Mouse (Mus musculus): ENCODE measurements at regions not wholly inside any gene's neighbourhood (a gene's known extent, or its start where the extent isn't known, plus 50 kb on each side); places are given as distances from the start of the nearest gene placed in this dataset.

- no peak for DNase-seq
Observed at GRCm38 (mm10) chr6:117427351-117428142, 259.2 kb downstream of the Cxcl12 start.

GRCm38 (mm10) chr6:117428441-117428840 lies 260.1 kb downstream of the Cxcl12 start:
- no peak for DNase-seq

DNA sequence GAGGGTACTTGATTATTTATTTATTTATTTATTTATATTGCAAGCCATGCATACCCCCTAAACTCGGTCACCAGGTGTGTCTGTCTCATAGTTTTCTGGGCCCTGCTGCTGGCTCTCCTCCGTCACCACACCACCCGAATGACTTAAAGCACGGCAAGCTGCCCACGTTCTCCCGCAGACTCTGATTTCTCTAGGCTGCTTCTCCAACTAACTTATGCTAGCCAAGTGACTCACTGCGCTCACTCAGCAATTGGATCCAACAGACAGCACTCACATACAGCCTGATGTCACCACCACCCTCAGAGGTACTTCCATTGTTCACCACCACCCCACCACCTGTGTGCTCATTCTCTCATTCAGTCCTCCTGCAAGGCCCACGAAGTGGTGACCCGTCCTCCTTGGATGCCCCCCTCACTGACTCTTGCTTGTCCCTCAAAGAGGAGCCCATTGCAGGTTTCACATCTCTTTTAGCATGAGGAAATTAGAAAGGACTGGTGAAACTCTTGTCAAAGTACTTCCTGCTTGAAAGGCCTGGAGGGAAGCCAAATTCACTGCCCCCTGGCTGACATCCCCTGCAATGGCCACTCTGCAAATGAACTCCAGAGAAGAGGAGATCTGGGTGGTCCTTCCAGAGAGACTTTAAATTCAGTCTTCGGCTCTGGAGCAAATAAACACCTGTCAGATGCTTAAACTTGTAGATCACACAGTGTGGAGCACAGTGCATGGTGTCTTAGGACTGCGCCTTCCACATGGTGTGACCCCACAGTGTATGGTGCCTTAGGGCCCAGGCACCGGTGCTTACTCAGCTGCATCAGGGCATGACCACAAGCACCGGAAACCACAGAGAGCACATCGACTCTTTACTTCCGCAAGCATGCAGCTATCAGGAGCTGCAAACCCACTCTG lies 262.8 kb downstream of the Cxcl12 start:
- DNase-seq = peak in 1 of 2 experiments; percentile 46

GRCm38 (mm10) chr6:117436851-117437250 lies 268.5 kb downstream of the Cxcl12 start:
- no peak for DNase-seq

DNA sequence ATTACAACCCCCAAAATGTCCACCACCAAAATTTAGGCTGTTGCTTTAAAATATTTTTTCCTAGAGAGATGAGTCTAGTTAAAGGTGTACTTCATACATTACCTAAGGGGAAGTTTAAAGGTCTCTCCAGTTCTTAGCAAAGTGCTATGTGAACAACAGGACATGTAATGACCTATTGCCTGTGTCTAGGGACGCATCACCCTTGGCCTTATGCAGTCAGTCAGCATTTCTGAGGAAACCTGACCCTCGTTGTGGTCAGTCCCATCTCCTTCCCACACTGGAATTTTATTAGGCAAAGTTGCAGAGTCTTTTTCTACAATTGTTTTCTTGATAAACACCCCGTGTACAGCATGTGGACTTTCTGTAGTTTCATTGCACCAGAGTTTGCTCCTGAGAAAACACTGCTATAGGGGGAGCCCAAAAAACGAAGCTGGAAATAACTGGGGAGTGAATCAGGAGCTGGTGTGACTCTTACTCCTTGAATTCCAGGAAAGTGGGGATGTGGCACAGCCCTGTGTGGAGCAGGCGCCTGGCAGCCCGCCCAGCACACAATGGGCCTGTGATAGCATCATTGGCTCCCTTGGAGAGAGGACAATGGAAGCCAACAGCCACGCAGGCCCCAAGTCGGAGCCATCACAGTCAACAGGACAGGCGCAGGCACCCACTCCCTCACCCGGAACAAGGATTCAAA lies 269.2 kb downstream of the Cxcl12 start:
- peak in 1 of 2 experiments; percentile 26 for DNase-seq

DNA sequence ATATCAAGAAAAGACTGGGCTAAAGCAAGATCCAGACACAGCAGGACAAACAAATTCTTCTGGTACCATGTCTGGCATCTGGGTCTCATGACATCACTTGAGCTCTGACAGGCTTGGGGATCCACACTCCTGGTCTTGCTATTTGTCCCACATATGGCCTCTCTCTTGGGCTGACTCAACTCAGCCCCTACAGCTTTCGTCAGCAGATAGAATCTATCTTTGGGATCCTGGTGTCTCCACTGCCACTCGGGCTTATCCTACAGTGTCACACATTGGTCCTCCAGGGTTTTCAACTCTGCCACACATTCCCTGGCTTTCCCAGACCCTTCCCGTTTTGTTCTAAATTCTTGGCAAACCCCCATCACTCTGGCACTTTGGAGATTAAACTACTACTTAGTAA lies 280.3 kb downstream of the Cxcl12 start:
- DNase-seq = no peak

- DNase-seq = no peak
Observed at GRCm38 (mm10) chr6:117451001-117451400, 282.7 kb downstream of the Cxcl12 start.

DNA sequence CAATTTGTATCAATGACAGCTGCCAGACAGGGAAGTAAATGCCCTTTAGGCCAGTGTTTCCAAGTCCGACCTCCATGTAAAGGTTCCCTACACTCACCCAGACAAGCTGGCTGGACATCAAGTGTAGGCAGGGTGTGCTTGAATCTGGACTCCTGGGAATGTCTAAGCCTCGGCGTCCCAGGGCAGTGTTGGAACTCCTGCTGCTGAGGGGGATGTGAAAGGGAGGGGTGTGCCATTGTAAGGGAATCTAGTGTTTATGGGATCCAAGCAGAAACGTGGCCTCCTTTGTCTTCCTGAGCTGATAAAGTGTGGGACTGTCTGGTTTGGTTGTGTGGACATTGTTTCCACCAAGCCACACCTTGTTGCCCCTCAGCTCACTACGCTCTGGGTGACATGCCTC lies 291.9 kb downstream of the Cxcl12 start:
- DNase-seq = no peak

DNA sequence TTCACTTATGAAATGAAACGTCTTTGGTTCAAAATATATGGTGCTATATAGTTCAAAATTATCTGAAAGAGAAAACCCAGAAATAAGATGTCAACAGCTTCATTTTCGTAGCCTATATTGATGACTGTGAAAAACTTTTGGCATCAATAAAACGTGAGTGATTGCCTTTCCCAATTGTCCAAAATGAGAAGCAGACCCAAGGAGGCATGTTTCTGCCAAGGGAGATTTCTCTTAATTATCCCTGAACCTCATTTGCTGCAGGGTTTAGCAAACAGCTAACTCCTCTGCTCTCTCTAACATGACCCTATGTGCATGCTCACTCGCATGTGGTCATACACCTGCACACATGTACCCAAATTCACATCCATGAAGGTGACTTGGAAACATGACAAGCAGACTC lies 296.8 kb downstream of the Cxcl12 start:
- no peak for DNase-seq

DNA sequence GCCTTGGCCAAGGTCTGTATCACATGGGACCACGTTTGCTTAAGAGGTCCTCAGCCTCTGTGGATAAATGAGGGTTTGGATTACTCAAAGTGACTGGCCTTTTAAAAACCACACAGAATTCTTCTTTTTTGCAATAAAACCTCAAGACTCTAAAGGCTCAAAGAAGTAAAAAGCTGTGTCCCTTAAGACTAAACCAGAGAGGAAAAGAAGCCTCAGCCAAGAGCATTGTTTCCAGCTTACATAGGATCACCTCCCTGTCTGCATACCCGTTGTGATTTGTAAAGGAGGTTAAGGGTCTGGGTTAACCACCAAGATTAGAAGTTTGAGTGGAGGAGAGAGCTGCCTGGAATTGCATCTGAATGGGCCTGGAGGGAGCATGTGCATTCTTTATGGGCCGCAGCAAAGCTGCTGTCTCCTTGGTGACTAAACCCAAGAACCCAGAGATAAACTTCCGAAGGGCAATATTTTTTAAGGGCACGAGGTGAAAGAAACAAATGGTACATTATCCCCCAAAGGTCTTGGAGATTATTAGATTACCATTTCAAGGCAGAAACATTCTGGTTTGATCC lies 297.4 kb downstream of the Cxcl12 start:
- no peak for DNase-seq

- DNase-seq = no peak
Observed at GRCm38 (mm10) chr6:117479376-117479775, 311.0 kb downstream of the Cxcl12 start.

DNA sequence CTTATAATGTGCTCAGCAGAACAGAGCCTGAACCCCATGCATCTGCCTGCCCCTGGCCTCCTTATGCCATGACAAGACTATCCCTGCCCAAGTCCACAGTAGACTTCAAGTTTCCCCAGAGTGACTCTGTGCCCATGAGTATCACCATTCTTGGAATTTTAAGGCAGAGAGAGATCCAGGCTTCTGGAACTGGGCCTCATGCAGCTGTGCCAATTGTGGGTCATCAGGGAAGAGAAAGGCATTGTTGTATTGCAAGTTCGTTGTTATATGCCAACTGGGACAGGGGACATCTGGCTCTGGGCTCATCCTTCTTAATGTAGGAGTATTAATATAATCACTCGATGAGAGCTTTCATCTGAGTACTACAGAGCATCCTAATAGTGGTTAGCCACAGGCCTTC lies 312.1 kb downstream of the Cxcl12 start:
- DNase-seq = no peak

DNA sequence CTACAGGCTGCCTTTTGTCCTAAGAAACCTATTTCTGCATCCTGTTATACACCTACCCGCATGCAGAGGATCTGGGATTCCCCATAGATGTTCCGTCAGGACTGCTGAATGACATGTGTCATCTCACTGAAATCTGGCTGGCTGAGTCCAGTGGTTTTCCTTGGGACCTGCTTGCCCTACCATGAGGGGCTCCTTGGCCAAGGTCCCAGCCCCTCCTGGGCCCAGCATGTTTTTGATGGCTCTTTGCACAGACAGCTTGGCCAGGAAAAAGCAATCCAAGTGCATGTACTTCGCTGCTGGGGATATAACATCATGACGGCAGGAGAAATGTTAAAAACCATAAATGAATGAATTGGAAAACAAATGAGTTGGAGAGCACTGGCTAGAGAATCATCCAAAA lies 320.8 kb downstream of the Cxcl12 start:
- peak; percentile 20 to 39 for DNase-seq

- DNase-seq = no peak
Observed at GRCm38 (mm10) chr6:117489761-117490396, 321.5 kb downstream of the Cxcl12 start.

DNA sequence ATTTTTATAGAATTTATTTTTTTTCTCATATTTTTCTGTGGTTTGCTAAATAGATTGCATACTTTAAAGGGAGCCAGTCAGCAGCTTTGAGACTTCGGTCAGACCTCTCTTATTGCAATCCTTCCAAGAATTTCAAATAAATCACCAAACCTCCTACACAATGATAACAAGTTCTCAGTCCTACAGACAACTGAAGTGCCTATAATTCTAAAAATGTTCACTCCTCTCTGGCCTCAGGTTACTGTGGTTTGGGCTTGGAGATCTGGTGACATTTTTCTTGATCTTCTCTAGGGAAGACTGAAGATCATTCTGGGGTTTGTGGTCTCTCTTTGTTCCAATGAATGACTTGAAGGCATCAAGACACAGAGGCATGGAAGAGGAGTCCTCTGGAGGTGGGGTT lies 326.6 kb downstream of the Cxcl12 start:
- no peak for DNase-seq

GRCm38 (mm10) chr6:117497337-117497736 lies 329.0 kb downstream of the Cxcl12 start:
- no peak for DNase-seq

DNA sequence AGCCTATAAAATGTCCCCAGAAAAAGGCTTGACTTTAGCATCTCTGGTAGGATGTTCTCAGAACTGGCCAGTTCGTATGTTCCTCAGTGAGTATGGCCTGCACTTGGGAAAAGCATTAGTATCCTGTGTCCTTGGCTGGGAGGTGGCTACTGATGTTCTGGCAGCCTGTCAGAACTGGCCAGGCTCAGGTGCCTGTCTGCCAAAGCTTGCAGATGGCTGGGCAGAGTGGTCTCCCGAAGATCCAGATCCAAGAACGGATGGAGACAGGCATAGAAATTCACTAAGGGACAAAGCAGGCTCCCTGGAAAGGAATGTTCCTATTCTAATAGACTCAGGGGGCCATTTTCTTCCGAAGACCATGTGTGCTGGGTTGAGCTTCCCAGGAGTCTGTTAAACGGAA lies 329.6 kb downstream of the Cxcl12 start:
- DNase-seq = peak; percentile 74 to 80

- no peak for DNase-seq
Observed at GRCm38 (mm10) chr6:117502346-117502745, 334.0 kb downstream of the Cxcl12 start.

GRCm38 (mm10) chr6:117504771-117505170 lies 336.2 kb upstream of the Zfp637 start:
- no peak for DNase-seq

DNA sequence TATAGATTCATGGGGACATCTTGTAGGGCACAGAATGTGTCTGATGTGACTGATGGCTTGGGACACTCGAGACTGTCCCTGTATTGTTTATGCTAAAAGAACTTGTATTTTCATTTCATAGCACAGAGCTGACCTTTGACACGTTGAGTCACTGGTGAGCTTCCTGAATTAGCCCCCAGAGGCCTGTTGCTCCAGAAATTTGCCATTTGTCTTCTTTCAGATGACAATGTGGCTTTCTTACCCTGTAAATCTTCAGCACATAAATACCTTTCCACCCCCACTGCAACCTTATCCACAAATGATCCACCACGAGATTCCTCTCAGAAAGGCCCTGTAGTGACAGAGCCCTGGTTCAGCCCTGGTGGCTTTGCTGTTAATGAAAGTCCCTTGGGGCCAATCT lies 335.5 kb upstream of the Zfp637 start:
- no peak for DNase-seq

DNA sequence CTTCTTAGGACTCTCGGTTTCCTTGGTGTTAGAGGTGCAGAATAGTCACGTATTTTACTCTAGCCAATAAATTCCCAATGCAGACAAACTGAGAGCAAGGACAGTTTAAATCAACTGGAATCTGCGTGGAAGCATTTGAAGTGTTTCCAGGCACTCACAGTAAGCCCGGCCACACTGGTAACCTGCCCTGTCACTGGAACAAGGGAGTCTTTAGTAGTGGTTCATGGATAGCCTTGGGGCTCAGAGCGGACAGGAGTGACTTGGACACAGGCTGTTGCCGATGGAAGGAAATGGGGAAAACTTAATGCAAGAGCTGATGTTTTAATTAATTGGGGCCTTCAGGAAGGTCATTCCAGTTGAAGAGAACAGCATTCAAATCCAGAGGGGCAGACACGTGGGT lies 334.4 kb upstream of the Zfp637 start:
- no peak for DNase-seq

- DNase-seq = no peak
Observed at GRCm38 (mm10) chr6:117508860-117509259, 332.1 kb upstream of the Zfp637 start.

All from cerebellum, postnatal 14 days (tissue).